Mouse (Mus musculus) forebrain, embryonic 16.5 days (tissue): ENCODE results near the gene Caln1. TPM values are rescaled to one million over a fixed set of nuclear protein-coding genes. Genes with fewer than 3 reads are reported as not detected.

ENCODE experiments used
- ATAC-seq: fragments of 200-750 bp; cut with Nextera tagmentation; 2 replicates; pipeline ENCODE4 v1.8.0; 2017; ENCODE audit warnings: mild to moderate bottlenecking, moderate library complexity
- H3K27ac ChIP-seq: fragments of 300-500 bp; sonication (generic); 2 replicates; pipeline ENCODE4 v1.5.1; 2014; ENCODE audit warnings: low read length, control low read depth
- H3K27me3 ChIP-seq: fragments of 300-500 bp; sonication (generic); replicated peaks from 2 replicates; pipeline ENCODE4 v1.6.1; 2014; ENCODE audit warnings: low read length; ENCODE audit not compliant: control insufficient read depth, insufficient read depth
- H3K36me3 ChIP-seq: fragments of 300-500 bp; sonication (generic); 2 replicates; pipeline ENCODE4 v1.6.1; 2014; ENCODE audit not compliant: control insufficient read depth, insufficient read depth
- H3K4me1 ChIP-seq: fragments of 300-500 bp; sonication (generic); replicated peaks from 2 replicates; pipeline ENCODE4 v1.6.1; 2014; ENCODE audit warnings: low read length; ENCODE audit not compliant: control insufficient read depth, insufficient read depth
- H3K4me2 ChIP-seq: fragments of 300-500 bp; sonication (generic); 2 replicates; pipeline ENCODE4 v1.6.1; 2014; ENCODE audit warnings: mild to moderate bottlenecking, low read length, control low read depth
- H3K4me3 ChIP-seq: fragments of 300-500 bp; sonication (generic); replicated peaks from 2 replicates; pipeline ENCODE4 v1.5.1; 2014; ENCODE audit warnings: mild to moderate bottlenecking, low read length, control low read depth
- H3K9ac ChIP-seq: fragments of 300-500 bp; sonication (generic); replicated peaks from 2 replicates; pipeline ENCODE4 v1.6.1; 2014; ENCODE audit warnings: low read depth, low read length, control low read depth
- H3K9me3 ChIP-seq: fragments of 300-500 bp; sonication (generic); 2 replicates; pipeline ENCODE4 v1.6.1; 2016; ENCODE audit warnings: low read length; ENCODE audit not compliant: control insufficient read depth
- WGBS: fragments of 180-500 bp; shearing (Covaris S2); extraction: QIAGEN DNeasy Blood & Tissue Kit; methylation state at CpG from one replicate; pipeline ENCODE4 v1.1.7; 2014; 5-methylcytosine and 5-hydroxymethylcytosine counted together
- polyA plus RNA-seq: library from polyadenylated mRNA; unstranded; fragments of >200 nt; fragmentation: Nextera tagmentation; extraction: Ambion mirVana; gene quantifications from 2 replicates; pipeline ENCODE4 v1.2.1, GENCODE M21; 2015

Gene Caln1
- polyA plus RNA-seq, 1 experiment from 2014 or later: 24.4 TPM

DNA sequence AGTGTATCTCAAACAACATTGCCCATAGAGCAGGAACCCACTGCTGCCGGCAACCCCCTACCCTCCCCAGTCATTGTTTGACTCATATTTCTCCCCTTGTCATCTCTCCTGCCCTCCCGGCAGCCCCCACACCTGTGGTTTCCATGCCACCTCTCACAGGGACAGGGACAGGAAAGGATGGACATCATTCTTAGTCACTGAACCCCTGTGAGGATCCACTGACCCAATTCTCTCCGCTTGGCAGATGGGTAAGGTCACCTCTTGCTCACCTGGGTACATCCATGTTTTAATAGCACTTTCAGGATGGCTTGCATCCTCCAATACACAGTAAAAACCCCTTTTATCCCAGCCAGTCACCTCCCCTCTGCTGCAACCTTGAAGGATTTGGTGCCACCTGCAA, 405.7 kb downstream of the Caln1 start:
- H3K36me3 ChIP-seq: no peaks in the 10 kb centered on the region
- no peak overlapping the region for H3K4me2 ChIP-seq
- H3K9ac ChIP-seq: no peak overlapping the region
- 93% methylated on average over 3 of the region's 3 CpGs for WGBS
- no peak overlapping the region for H3K27ac ChIP-seq
- no peak overlapping the region for H3K4me3 ChIP-seq
- no peaks in the 10 kb centered on the region for H3K4me1 ChIP-seq
- H3K9me3 ChIP-seq: no peaks in the 10 kb centered on the region
- no peaks in the 10 kb centered on the region for H3K27me3 ChIP-seq
- no peak for ATAC-seq

DNA sequence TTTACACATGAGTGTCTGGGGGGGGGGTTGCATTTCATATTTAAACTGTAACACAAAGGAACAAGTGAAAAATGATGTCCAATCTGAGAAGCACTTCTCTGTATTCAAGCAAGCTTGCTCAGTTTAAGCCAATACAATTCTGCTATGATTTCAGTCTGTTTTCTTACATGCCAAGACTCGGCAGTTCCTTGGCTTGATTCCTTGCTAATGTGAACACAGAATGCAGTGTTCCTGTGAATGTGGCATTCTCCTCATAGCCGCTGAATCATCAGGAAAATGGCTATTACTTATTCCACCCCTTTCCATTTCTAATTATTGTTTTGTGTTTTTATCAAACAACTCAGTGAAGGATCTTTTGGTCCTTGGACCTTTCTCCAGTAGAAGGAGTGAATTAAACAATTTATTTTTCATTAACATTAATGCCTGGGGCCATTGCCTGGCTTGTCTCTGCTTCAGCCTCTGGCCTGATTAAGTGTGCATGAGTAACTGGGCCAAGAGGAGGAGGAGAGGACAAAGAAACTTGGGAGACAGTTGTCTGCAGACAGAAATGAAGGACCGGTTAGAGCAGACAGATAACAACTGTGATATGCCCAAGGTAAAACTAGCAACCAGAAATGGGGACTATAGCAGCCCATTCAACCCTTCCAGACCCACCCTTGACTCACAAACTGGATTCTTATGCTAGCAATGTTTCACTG, 423.6 kb downstream of the Caln1 start:
- H3K27ac ChIP-seq: 0 out of 2 replicates have a peak overlapping the region, but pooled peaks have one; percentile 27
- no peak overlapping the region for H3K4me3 ChIP-seq

DNA sequence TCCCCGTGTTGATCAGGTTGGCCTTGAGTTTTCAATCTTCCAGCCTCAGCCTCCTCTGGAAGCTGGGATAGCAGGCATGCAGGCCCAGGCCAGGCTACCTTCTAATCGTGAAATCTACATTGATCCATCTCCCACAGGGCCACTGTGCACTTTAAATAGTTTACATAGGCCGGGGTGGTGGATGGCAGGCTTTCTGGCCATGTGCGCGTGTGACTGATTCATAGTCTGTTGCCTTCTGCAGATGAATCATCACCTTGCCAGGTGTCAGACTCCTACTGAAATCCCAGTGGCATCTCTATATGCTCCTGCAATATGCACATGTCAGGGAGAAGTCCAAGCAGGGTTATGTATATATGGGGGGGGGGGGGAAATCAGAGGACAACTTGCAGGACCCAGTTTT, 428.5 kb downstream of the Caln1 start:
- no peak overlapping the region for H3K27ac ChIP-seq
- H3K27me3 ChIP-seq: no peaks in the 10 kb centered on the region
- no peaks in the 10 kb centered on the region for H3K9me3 ChIP-seq
- H3K4me2 ChIP-seq: no peak overlapping the region
- H3K4me1 ChIP-seq: 0 out of 2 replicates have a peak, but pooled peaks cover 4% of the 10 kb centered on the region
- H3K36me3 ChIP-seq: no peaks in the 10 kb centered on the region
- no peak for ATAC-seq
- H3K9ac ChIP-seq: no peak overlapping the region
- H3K4me3 ChIP-seq: no peak overlapping the region
- 86% methylated on average over 5 of the region's 5 CpGs for WGBS

More for the DNA sequence above, 423.6 kb downstream of the Caln1 start:
- Histone ChIP-seq H3K27me3 (no peaks in the 10 kb centered on the region), H3K9me3 (no peaks in the 10 kb centered on the region), H3K4me2 (no peak overlapping the region), H3K36me3 (no peaks in the 10 kb centered on the region), H3K4me1 (peaks cover 7% of the 10 kb centered on the region), H3K9ac (no peak overlapping the region)
- WGBS: 36% methylated on average over 3 of the region's 3 CpGs
- ATAC-seq: no peak

DNA sequence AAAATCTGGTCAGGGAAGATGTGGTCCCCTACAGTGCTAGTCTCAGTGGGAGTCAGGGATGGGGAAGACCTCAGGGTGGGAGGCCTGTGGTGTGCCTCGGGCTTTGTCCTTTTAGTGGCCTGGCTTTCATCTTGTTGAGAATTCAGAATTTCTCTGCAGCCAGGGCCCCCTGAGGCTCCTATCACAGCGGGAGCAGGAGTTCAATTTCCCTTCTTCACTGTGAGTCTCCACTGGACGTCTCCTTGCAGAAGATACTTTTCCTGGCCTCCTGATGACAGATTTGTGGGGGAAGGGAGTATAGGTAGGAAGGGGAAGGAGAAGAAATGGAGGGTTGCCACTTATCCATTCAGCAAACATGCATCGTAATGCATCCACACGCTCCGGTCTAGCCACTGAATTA, 441.1 kb downstream of the Caln1 start:
- no peaks in the 10 kb centered on the region; the same call in 1 of the 2 replicates for H3K9me3 ChIP-seq
- H3K4me3 ChIP-seq: no peak overlapping the region
- no peaks in the 10 kb centered on the region for H3K27me3 ChIP-seq
- no peaks in the 10 kb centered on the region for H3K36me3 ChIP-seq
- H3K27ac ChIP-seq: no peak overlapping the region
- ATAC-seq: no peak
- no peak overlapping the region for H3K4me2 ChIP-seq
- H3K9ac ChIP-seq: no peak overlapping the region
- WGBS: 15% methylated on average over 6 of the region's 6 CpGs
- H3K4me1 ChIP-seq: 0 out of 2 replicates have a peak, but pooled peaks cover 2% of the 10 kb centered on the region

DNA sequence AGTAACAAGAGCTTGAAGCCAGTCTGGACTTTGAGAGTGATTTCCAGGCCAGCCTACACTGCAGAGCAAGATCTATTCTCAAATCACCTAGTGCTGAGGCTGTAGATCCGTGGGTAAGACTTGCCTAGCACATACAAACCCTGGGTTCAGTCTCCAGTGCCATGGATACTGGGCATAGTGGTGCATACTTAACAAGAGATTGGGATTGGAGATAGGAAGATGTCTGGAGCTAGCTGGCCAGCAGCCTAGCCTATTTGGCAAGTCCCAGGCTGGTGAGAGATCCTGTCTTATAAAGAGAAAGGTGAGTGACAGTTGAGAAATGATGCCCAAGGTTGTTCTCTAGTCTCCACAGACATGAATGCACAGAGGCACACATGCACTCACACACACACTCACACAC, 441.6 kb downstream of the Caln1 start:
- Histone ChIP-seq H3K27me3 (no peaks in the 10 kb centered on the region), H3K4me3 (no peak overlapping the region), H3K4me1 (0 out of 2 replicates have a peak, but pooled peaks cover 2% of the 10 kb centered on the region), H3K9me3 (no peaks in the 10 kb centered on the region; the same call in 1 of the 2 replicates), H3K27ac (no peak overlapping the region), H3K36me3 (no peaks in the 10 kb centered on the region), H3K4me2 (no peak overlapping the region), H3K9ac (no peak overlapping the region)
- no peak for ATAC-seq
- WGBS: 21% methylated on average over 1 of the region's 1 CpGs

DNA sequence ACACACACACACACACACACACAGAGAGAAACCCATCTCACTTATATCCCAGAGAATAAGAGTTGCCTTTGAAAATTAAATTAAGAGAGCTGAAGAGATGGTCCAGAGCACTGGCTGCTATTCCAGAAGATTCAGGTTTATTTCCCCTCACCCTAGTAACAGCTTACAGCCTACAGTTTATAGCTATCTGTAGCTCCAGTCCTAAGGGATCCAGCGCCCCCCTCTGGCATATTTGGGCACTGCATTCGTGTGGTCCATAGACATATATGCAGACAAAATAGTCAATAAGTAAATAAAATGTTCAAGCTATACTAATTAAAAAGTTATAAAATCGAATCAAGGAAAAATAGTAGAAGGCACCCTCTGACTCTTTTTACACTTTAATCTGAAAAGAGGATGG, 442.0 kb downstream of the Caln1 start:
- no peaks in the 10 kb centered on the region for H3K36me3 ChIP-seq
- no peaks in the 10 kb centered on the region for H3K27me3 ChIP-seq
- H3K27ac ChIP-seq: no peak overlapping the region
- no peak overlapping the region for H3K4me2 ChIP-seq
- H3K9me3 ChIP-seq: no peaks in the 10 kb centered on the region; the same call in 1 of the 2 replicates
- H3K4me3 ChIP-seq: no peak overlapping the region
- no peak overlapping the region for H3K9ac ChIP-seq
- 32% methylated on average over 3 of the region's 3 CpGs for WGBS
- 0 out of 2 replicates have a peak, but pooled peaks cover 2% of the 10 kb centered on the region for H3K4me1 ChIP-seq
- ATAC-seq: no peak

DNA sequence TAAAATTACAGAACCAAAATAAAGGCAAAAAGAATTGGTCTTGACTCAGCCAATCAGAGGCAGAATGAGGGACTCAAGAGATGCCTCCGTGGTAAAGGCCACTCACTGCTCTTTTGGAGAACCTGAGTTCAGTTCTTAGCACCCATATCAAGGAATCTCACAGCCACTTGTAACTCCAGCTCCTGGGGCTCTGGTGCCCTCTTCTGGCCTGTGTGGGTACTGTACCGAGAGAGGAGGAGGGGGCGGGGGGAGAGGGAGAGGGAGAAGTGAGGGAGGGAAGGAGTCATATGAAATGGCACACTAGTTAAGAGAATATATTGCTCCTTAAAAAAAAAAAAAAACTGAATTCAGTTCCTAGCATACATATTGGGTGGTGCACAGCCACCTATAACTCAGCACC, 442.7 kb downstream of the Caln1 start:
- no peaks in the 10 kb centered on the region for H3K36me3 ChIP-seq
- no peak for ATAC-seq
- 85% methylated on average over 3 of the region's 3 CpGs for WGBS
- no peaks in the 10 kb centered on the region; the same call in 1 of the 2 replicates for H3K9me3 ChIP-seq
- H3K9ac ChIP-seq: no peak overlapping the region
- no peak overlapping the region for H3K4me2 ChIP-seq
- no peak overlapping the region for H3K4me3 ChIP-seq
- 0 out of 2 replicates have a peak, but pooled peaks cover 2% of the 10 kb centered on the region for H3K4me1 ChIP-seq
- no peaks in the 10 kb centered on the region for H3K27me3 ChIP-seq
- H3K27ac ChIP-seq: no peak overlapping the region

DNA sequence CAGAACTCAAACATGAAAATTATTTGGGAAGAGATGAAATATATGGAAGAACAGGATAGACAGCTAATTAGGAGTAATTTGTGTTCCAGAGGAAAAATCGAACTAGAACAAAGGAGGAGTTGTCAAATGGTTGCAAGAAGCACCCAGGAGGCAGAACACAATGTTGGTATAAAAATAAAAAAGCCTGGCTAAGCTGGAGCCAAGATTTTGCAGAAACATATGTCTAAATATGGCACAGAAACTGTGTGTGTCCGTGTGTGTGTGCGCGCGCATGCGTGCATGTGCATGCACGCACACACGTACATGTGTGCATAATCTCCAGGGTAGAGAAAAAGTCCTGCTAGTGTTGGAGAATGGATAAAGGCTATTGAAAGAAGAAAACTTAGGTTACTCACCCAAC, 443.3 kb downstream of the Caln1 start:
- H3K4me2 ChIP-seq: no peak overlapping the region
- no peaks in the 10 kb centered on the region; the same call in 1 of the 2 replicates for H3K9me3 ChIP-seq
- no peak for ATAC-seq
- WGBS: 79% methylated on average over 8 of the region's 8 CpGs
- no peak overlapping the region for H3K4me3 ChIP-seq
- H3K36me3 ChIP-seq: no peaks in the 10 kb centered on the region
- H3K27me3 ChIP-seq: no peaks in the 10 kb centered on the region
- no peak overlapping the region for H3K9ac ChIP-seq
- 0 out of 2 replicates have a peak, but pooled peaks cover 2% of the 10 kb centered on the region for H3K4me1 ChIP-seq
- H3K27ac ChIP-seq: no peak overlapping the region

DNA sequence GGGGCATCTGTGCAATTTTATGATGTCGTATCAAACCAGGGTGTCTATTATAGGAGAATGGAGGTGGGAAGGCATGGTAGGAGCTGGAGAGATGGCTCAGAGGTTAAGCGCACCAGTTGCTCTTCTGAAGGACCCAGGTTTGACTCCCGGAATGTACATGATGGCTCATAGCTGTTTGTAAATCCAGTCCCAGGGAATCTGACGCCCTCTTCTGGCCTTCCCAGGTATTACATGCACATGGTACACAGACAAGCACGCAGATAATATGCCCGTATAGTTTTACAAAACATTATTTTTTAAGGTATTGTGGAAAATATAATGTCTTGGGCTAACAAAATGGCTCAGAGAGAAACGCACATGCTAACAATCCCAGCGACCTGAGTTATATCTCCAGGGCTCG, 443.8 kb downstream of the Caln1 start:
- no peak for ATAC-seq
- Histone ChIP-seq H3K9me3 (no peaks in the 10 kb centered on the region; the same call in 1 of the 2 replicates), H3K4me1 (0 out of 2 replicates have a peak, but pooled peaks cover 2% of the 10 kb centered on the region), H3K27ac (no peak overlapping the region), H3K27me3 (no peaks in the 10 kb centered on the region), H3K4me2 (no peak overlapping the region), H3K36me3 (no peaks in the 10 kb centered on the region), H3K4me3 (no peak overlapping the region), H3K9ac (no peak overlapping the region)
- WGBS: 92% methylated on average over 9 of the region's 9 CpGs
